Comparison of ENCODE assay signal across 13 mouse cellular contexts in the genomic region with DNA sequence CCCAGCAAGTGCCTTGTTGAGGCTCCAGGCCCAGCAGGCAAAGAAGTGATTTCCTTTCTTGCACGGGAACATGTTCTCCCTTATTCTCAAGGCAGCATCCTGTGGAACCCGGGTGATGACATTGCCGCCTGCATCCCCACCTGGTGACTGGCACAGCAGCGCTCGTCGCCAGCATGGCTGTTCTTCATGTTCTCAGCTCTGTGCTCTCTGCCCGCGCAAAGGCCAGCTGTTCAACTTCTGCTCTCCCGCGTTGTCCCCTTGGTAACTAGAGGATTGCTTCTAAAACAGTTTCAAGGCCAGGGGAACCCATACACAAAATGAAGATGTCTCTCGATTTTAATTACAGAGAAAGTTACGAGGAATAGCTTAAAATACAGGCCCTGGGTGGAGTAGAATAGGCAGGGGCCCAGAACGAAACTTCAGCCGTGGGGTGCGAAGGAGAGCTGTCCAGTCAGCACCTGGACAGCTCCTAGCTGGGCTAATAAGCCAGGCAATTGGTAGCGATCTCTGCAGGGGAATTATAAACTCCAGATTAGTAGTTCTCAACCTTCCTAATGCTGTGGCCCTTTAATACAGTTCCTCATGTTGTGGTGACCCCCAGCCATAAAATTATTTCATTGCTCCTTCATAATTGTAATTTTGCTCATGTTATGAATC. TPM values are rescaled to one million over a fixed set of nuclear protein-coding genes. Genes with fewer than 3 reads are reported as not detected.
DNase-seq lines count a peak whose midpoint lies in the region; ATAC-seq lines count a peak whose summit lies in the region.
"Had no signal": no experiment of that assay in that cellular context is flagged by ENCODE, and none has a peak within 500 bp of the region (broad histone marks: within the 10 kb centered on the region; RNA-seq: fewer than 3 reads in every experiment).

No protein-coding gene starts in this region.

- H3K4me2 ChIP-seq in heart, embryonic 11.5 days: no peak overlapping the region
- no peak overlapping the region for H3K4me2 ChIP-seq in embryonic facial prominence, embryonic 14.5 days (ENCODE audit: low read depth, low read length)
- H3K4me2 ChIP-seq: forebrain, embryonic 13.5 days; limb, embryonic 15.5 days had no signal

- H3K4me3 ChIP-seq in heart, embryonic 11.5 days (ENCODE audit: low read depth, low read length): no peak overlapping the region
- H3K4me3 ChIP-seq in embryonic facial prominence, embryonic 14.5 days (ENCODE audit: low read depth, low read length): no peak overlapping the region
- H3K4me3 ChIP-seq: forebrain, embryonic 13.5 days; limb, embryonic 15.5 days had no signal

- H3K27me3 ChIP-seq in heart, embryonic 11.5 days (ENCODE audit: control insufficient read depth, insufficient read depth, low read length): peaks cover 17% of the 10 kb centered on the region
- peaks cover 7% of the 10 kb centered on the region; the same call in 1 of the 2 replicates for H3K27me3 ChIP-seq in embryonic facial prominence, embryonic 14.5 days (replicated peaks; ENCODE audit: control insufficient read depth, insufficient read depth, low read length)

- no peaks in the 10 kb centered on the region for H3K4me1 ChIP-seq in heart, embryonic 11.5 days (ENCODE audit: control insufficient read depth, insufficient read depth, low read length)
- no peaks in the 10 kb centered on the region for H3K4me1 ChIP-seq in embryonic facial prominence, embryonic 14.5 days (ENCODE audit: control insufficient read depth, insufficient read depth, low read length)

- WGBS in heart, embryonic 11.5 days (ENCODE audit: insufficient replicate concordance): 41% methylated on average over 16 of the region's 16 CpGs
- 34% methylated on average over 16 of the region's 16 CpGs for WGBS in embryonic facial prominence, embryonic 14.5 days

- intact Hi-C loops in left cerebral cortex, postnatal 25 days (cut with DNase I): loop anchor here (5.0 kb wide), 1 partner anchor 62 kb away; no protein-coding TSS in a partner anchor

- H3K36me3 ChIP-seq in heart, embryonic 11.5 days (ENCODE audit: control insufficient read depth, insufficient read depth, low read length): no peaks in the 10 kb centered on the region
- no peaks in the 10 kb centered on the region for H3K36me3 ChIP-seq in embryonic facial prominence, embryonic 14.5 days (ENCODE audit: control insufficient read depth, insufficient read depth, low read length)
- H3K36me3 ChIP-seq: limb, embryonic 15.5 days had no signal

- no peak overlapping the region for H3K9ac ChIP-seq in heart, embryonic 11.5 days (ENCODE audit: low read depth, low read length)
- no peak overlapping the region for H3K9ac ChIP-seq in embryonic facial prominence, embryonic 14.5 days (ENCODE audit: low read depth, low read length)
- H3K9ac ChIP-seq: forebrain, embryonic 13.5 days; limb, embryonic 15.5 days had no signal

- no peaks in the 10 kb centered on the region for H3K9me3 ChIP-seq in heart, embryonic 11.5 days (replicated peaks; ENCODE audit: control insufficient read depth, low read length)
- no peaks in the 10 kb centered on the region for H3K9me3 ChIP-seq in embryonic facial prominence, embryonic 14.5 days (ENCODE audit: control insufficient read depth, low read length)
- H3K9me3 ChIP-seq: forebrain, embryonic 13.5 days; limb, embryonic 15.5 days had no signal

- ATAC-seq in heart, embryonic 11.5 days (replicated peaks; ENCODE audit: insufficient number of reproducible peaks, low FRiP score, low TSS enrichment): no peak
- ATAC-seq in embryonic facial prominence, embryonic 14.5 days (ENCODE audit: low read depth): no peak
- ATAC-seq: forebrain, embryonic 13.5 days had no signal

- no peak overlapping the region for H3K27ac ChIP-seq in heart, embryonic 11.5 days (ENCODE audit: low read depth, low read length)
- no peak overlapping the region for H3K27ac ChIP-seq in embryonic facial prominence, embryonic 14.5 days (replicated peaks; ENCODE audit: low read depth, low read length)
- H3K27ac ChIP-seq: forebrain, embryonic 13.5 days; limb, embryonic 15.5 days had no signal

- peak; percentile 46 for DNase-seq in heart, postnatal 4 days
- DNase-seq in ovary, postnatal 36 days (ENCODE audit: low spot score): peak; percentile 24
- DNase-seq in ovary, postnatal 10 days (ENCODE audit: low spot score): no peak
- peak; percentile 66 for DNase-seq in embryonic facial prominence, embryonic 14.5 days (ENCODE audit: low spot score)
- DNase-seq in yolk sac, embryonic 10.5 days (ENCODE audit: low spot score): peak; percentile 12
- no peak for DNase-seq in left cerebral cortex, postnatal 25 days (ENCODE audit: low spot score in 2 of 2)
- no peak for DNase-seq in left cerebral cortex, adult 18-20 months (ENCODE audit: low spot score in 2 of 2)
- DNase-seq: cerebellum, adult 11-12 months; heart, postnatal 36 days had no signal

RNA-seq across cellular contexts. Expression of a gene that starts 5.1 kb away (rescaled TPM):
- total RNA-seq in heart, postnatal 4 days (2021): under 1 TPM; 0.10 to 0.11 TPM
- polyA plus RNA-seq in heart, embryonic 11.5 days (2014; fragmentation: Nextera tagmentation; extraction: Ambion mirVana): not detected in 2 replicates
- polyA plus RNA-seq in embryonic facial prominence, embryonic 14.5 days (2014; fragmentation: Nextera tagmentation; extraction: Ambion mirVana): 0.95 and 1.2 TPM in 2 replicates
- 10 to 100 TPM; 12.9 to 14.4 TPM for total RNA-seq in left cerebral cortex, postnatal 25 days (2021)
- total RNA-seq in left cerebral cortex, adult 18-20 months (2021): 10 to 100 TPM; 14.3 to 14.7 TPM
- total RNA-seq: monocyte, adult 5-6 weeks had no signal

Comparison
In these comparisons a context has a peak if more than half of its experiments do, and no peak if none do; other contexts are left out.
1. DNase-seq: peak in heart, postnatal 4 days (single experiment), ovary, postnatal 36 days (single experiment), embryonic facial prominence, embryonic 14.5 days (single experiment) and yolk sac, embryonic 10.5 days (single experiment); none in ovary, postnatal 10 days (single experiment), left cerebral cortex, postnatal 25 days (0 of 2) and left cerebral cortex, adult 18-20 months (0 of 2).
2. RNA of a gene that starts 5.1 kb away (total RNA-seq): 14.3 to 14.7 TPM in left cerebral cortex, adult 18-20 months and 12.9 to 14.4 TPM in left cerebral cortex, postnatal 25 days; 0.10 to 0.11 TPM in heart, postnatal 4 days; every median in the first group is over 10 times any median in the second.